In genomic region chr17:15498753-15499113, GRCm38 (mm10) we compare ENCODE assay signal across 8 mouse cellular contexts. TPM values are rescaled to one million over a fixed set of nuclear protein-coding genes. Genes with fewer than 3 reads are reported as not detected.
DNase-seq lines count a peak whose midpoint lies in the region; ATAC-seq and TF ChIP-seq lines count a peak whose summit lies in the region.

No protein-coding gene starts in this region.

- peaks cover 7% of the 10 kb centered on the region for H3K36me3 ChIP-seq in heart, embryonic 11.5 days (ENCODE audit: control insufficient read depth, insufficient read depth, low read length)
- peaks cover 33% of the 10 kb centered on the region for H3K36me3 ChIP-seq in C2C12 (ENCODE audit: control insufficient read depth, insufficient read depth)
- peaks cover 36% of the 10 kb centered on the region for H3K36me3 ChIP-seq in embryonic facial prominence, embryonic 14.5 days (ENCODE audit: control insufficient read depth, insufficient read depth, low read length)
- peaks cover 4% of the 10 kb centered on the region; the same call in 1 of the 2 replicates for H3K36me3 ChIP-seq in limb, embryonic 11.5 days (ENCODE audit: control insufficient read depth, insufficient read depth, low read length)
- peaks cover 11% of the 10 kb centered on the region for H3K36me3 ChIP-seq in small intestine, adult 2 months (ENCODE audit: control insufficient read depth, insufficient read depth, low read length)

- peak overlapping the region; percentile 92 for H3K4me3 ChIP-seq in heart, embryonic 11.5 days (ENCODE audit: low read depth, low read length)
- H3K4me3 ChIP-seq in C2C12 (ENCODE audit: insufficient read depth, poor library complexity, severe bottlenecking): peak overlapping the region; percentile 91
- peak overlapping the region; percentile 96 for H3K4me3 ChIP-seq in embryonic facial prominence, embryonic 14.5 days (ENCODE audit: low read depth, low read length)
- peak overlapping the region; percentile 81 for H3K4me3 ChIP-seq in limb, embryonic 11.5 days (ENCODE audit: low read depth, low read length)
- no peak overlapping the region for H3K4me3 ChIP-seq in small intestine, adult 2 months (ENCODE audit: low read depth, low read length)

- H3K9me3 ChIP-seq in heart, embryonic 11.5 days (replicated peaks; ENCODE audit: control insufficient read depth, low read length): no peaks in the 10 kb centered on the region
- no peaks in the 10 kb centered on the region for H3K9me3 ChIP-seq in embryonic facial prominence, embryonic 14.5 days (ENCODE audit: control insufficient read depth, low read length)
- H3K9me3 ChIP-seq in limb, embryonic 11.5 days (ENCODE audit: control insufficient read depth, low read length): no peaks in the 10 kb centered on the region

- peak overlapping the region; percentile 88 for H3K9ac ChIP-seq in heart, embryonic 11.5 days (ENCODE audit: low read depth, low read length)
- peak overlapping the region; percentile 90 for H3K9ac ChIP-seq in embryonic facial prominence, embryonic 14.5 days (ENCODE audit: low read depth, low read length)
- peak overlapping the region; percentile 84 for H3K9ac ChIP-seq in limb, embryonic 11.5 days (ENCODE audit: low read length)

- H3K4me2 ChIP-seq in heart, embryonic 11.5 days: peak overlapping the region; percentile 72
- peak overlapping the region; percentile 92 for H3K4me2 ChIP-seq in embryonic facial prominence, embryonic 14.5 days (ENCODE audit: low read depth, low read length)
- peak overlapping the region; percentile 49 for H3K4me2 ChIP-seq in limb, embryonic 11.5 days (ENCODE audit: low read depth, severe bottlenecking)

- H3K79me3 ChIP-seq in C2C12 (ENCODE audit: low read depth): peaks cover 73% of the 10 kb centered on the region

- 46% methylated on average over 7 of the region's 7 CpGs for WGBS in heart, embryonic 11.5 days (ENCODE audit: insufficient replicate concordance)
- WGBS in embryonic facial prominence, embryonic 14.5 days: 48% methylated on average over 7 of the region's 7 CpGs
- WGBS in limb, embryonic 11.5 days: 40% methylated on average over 7 of the region's 7 CpGs
- WGBS in small intestine, adult 2 months: 48% methylated on average over 7 of the region's 7 CpGs

- peaks cover 20% of the 10 kb centered on the region for H3K4me1 ChIP-seq in heart, embryonic 11.5 days (ENCODE audit: control insufficient read depth, insufficient read depth, low read length)
- peaks cover 25% of the 10 kb centered on the region for H3K4me1 ChIP-seq in embryonic facial prominence, embryonic 14.5 days (ENCODE audit: control insufficient read depth, insufficient read depth, low read length)
- H3K4me1 ChIP-seq in limb, embryonic 11.5 days (ENCODE audit: control insufficient read depth, insufficient read depth, low read length): peaks cover 17% of the 10 kb centered on the region
- H3K4me1 ChIP-seq in small intestine, adult 2 months (ENCODE audit: control insufficient read depth, insufficient read depth, insufficient read length, low read length): no peaks in the 10 kb centered on the region; the same call in 1 of the 2 replicates

- peaks cover 84% of the 10 kb centered on the region for H3K79me2 ChIP-seq in C2C12 (ENCODE audit: control insufficient read depth, insufficient read depth)

- TF ChIP-seq CTCF in C2C12 (IDR thresholded peaks at IDR 0.05; ENCODE audit: control insufficient read depth, insufficient read depth, insufficient read length): no peak
- TF ChIP-seq CTCF in small intestine, adult 2 months (IDR thresholded peaks at IDR 0.05; ENCODE audit: extremely low read depth, insufficient read length, insufficient replicate concordance, low read depth, low read length): no peak

- peak overlapping the region; percentile 36 for H3ac ChIP-seq in C2C12 (ENCODE audit: control insufficient read depth, insufficient read length, low read depth)

- no peak for TF ChIP-seq POLR2A in small intestine, adult 2 months (IDR thresholded peaks at IDR 0.05; ENCODE audit: low read depth, low read length)

- H3K27me3 ChIP-seq in heart, embryonic 11.5 days (ENCODE audit: control insufficient read depth, insufficient read depth, low read length): no peaks in the 10 kb centered on the region
- H3K27me3 ChIP-seq in C2C12 (ENCODE audit: control insufficient read depth, insufficient read depth, insufficient read length): no peaks in the 10 kb centered on the region
- no peaks in the 10 kb centered on the region for H3K27me3 ChIP-seq in embryonic facial prominence, embryonic 14.5 days (replicated peaks; ENCODE audit: control insufficient read depth, insufficient read depth, low read length)
- no peaks in the 10 kb centered on the region for H3K27me3 ChIP-seq in limb, embryonic 11.5 days (ENCODE audit: control insufficient read depth, insufficient read depth, low read length)
- H3K27me3 ChIP-seq in small intestine, adult 2 months (ENCODE audit: control insufficient read depth, insufficient read depth, low read length): no peaks in the 10 kb centered on the region

- H3K27ac ChIP-seq in heart, embryonic 11.5 days (ENCODE audit: low read depth, low read length): 0 out of 2 replicates have a peak overlapping the region, but pooled peaks have one; percentile 90
- peak overlapping the region; percentile 92 for H3K27ac ChIP-seq in embryonic facial prominence, embryonic 14.5 days (replicated peaks; ENCODE audit: low read depth, low read length)
- no peak overlapping the region for H3K27ac ChIP-seq in limb, embryonic 11.5 days (replicated peaks; ENCODE audit: low read depth, low read length)
- peak overlapping the region; percentile 57; the same call in 1 of the 2 replicates for H3K27ac ChIP-seq in small intestine, adult 2 months (ENCODE audit: insufficient read depth, low read depth, low read length)

- no peak for ATAC-seq in heart, embryonic 11.5 days (replicated peaks; ENCODE audit: insufficient number of reproducible peaks, low FRiP score, low TSS enrichment)
- no peak for ATAC-seq in embryonic facial prominence, embryonic 14.5 days (ENCODE audit: low read depth)
- no peak for ATAC-seq in limb, embryonic 11.5 days (ENCODE audit: insufficient number of reproducible peaks, low FRiP score, low TSS enrichment, low read depth)

- DNase-seq in heart, adult 18-20 months: no peak
- no peak for DNase-seq in embryonic facial prominence, embryonic 14.5 days (ENCODE audit: low spot score)
- DNase-seq in limb, embryonic 11.5 days (ENCODE audit: low spot score): no peak
- no peak for DNase-seq in MN1 (ENCODE audit: low spot score)
- DNase-seq in embryo, embryonic 10.5 days (ENCODE audit: low spot score): no peak

TF ChIP-seq in C2C12, 6 proteins besides CTCF, POLR2A, EP300 and RAD21:
- TF ChIP-seq MYOG (IDR thresholded peaks at IDR 0.05; ENCODE audit: control insufficient read depth, extremely low read depth, insufficient read length) (no peak), MAX (IDR thresholded peaks at IDR 0.05) (no peak), FOSL1 (IDR thresholded peaks at IDR 0.05; ENCODE audit: insufficient read depth, low read length, poor library complexity, severe bottlenecking) (no peak), MYOD1 (IDR thresholded peaks at IDR 0.05; ENCODE audit: control insufficient read depth, insufficient read length, low read depth) (no peak), CEBPB (IDR thresholded peaks at IDR 0.05; ENCODE audit: low read depth) (no peak), USF1 (IDR thresholded peaks at IDR 0.05; ENCODE audit: low read depth) (no peak)

RNA-seq across cellular contexts. Expression of gene Psmb1, which starts 0.8 kb away (rescaled TPM):
- polyA plus RNA-seq in heart, embryonic 11.5 days (2014; fragmentation: Nextera tagmentation; extraction: Ambion mirVana): 223 and 233 TPM in 2 replicates
- total RNA-seq in heart, adult 18-20 months (2021): 100 to 1,000 TPM; 128 to 135 TPM
- 216 TPM for polyA plus RNA-seq in C2C12 (2012; fragmentation: generic; extraction: Trizol)
- 257 and 267 TPM in 2 replicates for polyA plus RNA-seq in embryonic facial prominence, embryonic 14.5 days (2014; fragmentation: Nextera tagmentation; extraction: Ambion mirVana)
- polyA plus RNA-seq in limb, embryonic 11.5 days (2014; fragmentation: Nextera tagmentation; extraction: Ambion mirVana): 271 and 286 TPM in 2 replicates
- polyA plus RNA-seq in small intestine, adult 2 months (2012; rRNA removed): 27.0 and 54.2 TPM in 2 replicates

RNA-seq across cellular contexts. Expression of gene Tbp, which starts 1.0 kb away (rescaled TPM):
- polyA plus RNA-seq in heart, embryonic 11.5 days (2014; fragmentation: Nextera tagmentation; extraction: Ambion mirVana): 31.7 and 40.0 TPM in 2 replicates
- 10 to 100 TPM; 10.2 to 11.2 TPM for total RNA-seq in heart, adult 18-20 months (2021)
- 18.3 TPM for polyA plus RNA-seq in C2C12 (2012; fragmentation: generic; extraction: Trizol)
- 46.6 and 49.3 TPM in 2 replicates for polyA plus RNA-seq in embryonic facial prominence, embryonic 14.5 days (2014; fragmentation: Nextera tagmentation; extraction: Ambion mirVana)
- polyA plus RNA-seq in limb, embryonic 11.5 days (2014; fragmentation: Nextera tagmentation; extraction: Ambion mirVana): 70.3 and 71.6 TPM in 2 replicates
- polyA plus RNA-seq in small intestine, adult 2 months (2012; rRNA removed): 12.6 and 28.4 TPM in 2 replicates

RNA-seq across cellular contexts. Expression of gene Pdcd2, which starts 28.4 kb away (rescaled TPM):
- 30.1 and 33.4 TPM in 2 replicates for polyA plus RNA-seq in heart, embryonic 11.5 days (2014; fragmentation: Nextera tagmentation; extraction: Ambion mirVana)
- total RNA-seq in heart, adult 18-20 months (2021): 10 to 100 TPM; 16.6 to 20.5 TPM
- 42.5 TPM for polyA plus RNA-seq in C2C12 (2012; fragmentation: generic; extraction: Trizol)
- 39.7 and 41.5 TPM in 2 replicates for polyA plus RNA-seq in embryonic facial prominence, embryonic 14.5 days (2014; fragmentation: Nextera tagmentation; extraction: Ambion mirVana)
- polyA plus RNA-seq in limb, embryonic 11.5 days (2014; fragmentation: Nextera tagmentation; extraction: Ambion mirVana): 48.8 and 53.8 TPM in 2 replicates
- 20.2 and 35.3 TPM in 2 replicates for polyA plus RNA-seq in small intestine, adult 2 months (2012; rRNA removed)
